Comparison of ENCODE assay signal across 20 mouse cellular contexts in the genomic region with DNA sequence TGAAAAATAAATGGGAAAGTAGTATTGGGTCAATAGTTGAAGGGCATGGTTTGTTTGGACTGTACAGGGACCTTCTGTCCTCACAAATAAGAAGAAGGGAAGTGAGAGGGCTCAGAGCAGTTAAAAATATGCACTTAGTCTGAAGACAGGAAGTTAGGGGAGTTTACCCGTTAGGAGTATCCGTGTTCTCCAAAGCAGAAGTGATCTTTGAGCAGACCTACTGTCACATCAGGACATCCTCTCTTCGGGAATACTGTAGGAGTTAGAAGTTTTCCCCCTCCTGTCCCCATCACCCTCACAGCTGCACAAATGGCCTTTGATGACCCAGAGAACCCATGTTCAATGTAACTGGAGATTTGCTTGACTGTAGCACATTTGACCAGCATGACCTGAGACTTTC. TPM values are rescaled to one million over a fixed set of nuclear protein-coding genes. Genes with fewer than 3 reads are reported as not detected.
DNase-seq lines count a peak whose midpoint lies in the region; ATAC-seq and TF ChIP-seq lines count a peak whose summit lies in the region.
"Had no signal": no experiment of that assay in that cellular context is flagged by ENCODE, and none has a peak within 500 bp of the region (broad histone marks: within the 10 kb centered on the region; RNA-seq: fewer than 3 reads in every experiment).

No protein-coding gene starts in this region.

- TF ChIP-seq POLR2A in spleen, adult 2 months (IDR thresholded peaks at IDR 0.05; ENCODE audit: low read depth, low read length), result no peak
- TF ChIP-seq POLR2A in small intestine, adult 2 months (IDR thresholded peaks at IDR 0.05; ENCODE audit: low read depth, low read length), result no peak

- no peaks in the 10 kb centered on the region for H3K9me3 ChIP-seq in midbrain, embryonic 11.5 days (ENCODE audit: control insufficient read depth, low read length)
- H3K9me3 ChIP-seq: embryonic facial prominence, embryonic 13.5 days; hindbrain, embryonic 13.5 days; limb, embryonic 10.5 days had no signal

- no peak for TF ChIP-seq CTCF in spleen, adult 2 months (IDR thresholded peaks at IDR 0.05; ENCODE audit: extremely low read depth, insufficient read depth, insufficient read length, insufficient replicate concordance)
- TF ChIP-seq CTCF in small intestine, adult 2 months (IDR thresholded peaks at IDR 0.05; ENCODE audit: extremely low read depth, insufficient read length, insufficient replicate concordance, low read depth, low read length), result no peak

- no peak overlapping the region for H3K4me3 ChIP-seq in spleen, adult 2 months (ENCODE audit: extremely low read depth, insufficient read depth, insufficient read length)
- no peak overlapping the region for H3K4me3 ChIP-seq in small intestine, adult 2 months (ENCODE audit: low read depth, low read length)
- no peak overlapping the region for H3K4me3 ChIP-seq in midbrain, embryonic 11.5 days (ENCODE audit: low read depth, low read length)
- H3K4me3 ChIP-seq: embryonic facial prominence, embryonic 13.5 days; hindbrain, embryonic 13.5 days; left cerebral cortex, adult 2 months; limb, embryonic 10.5 days; myocyte had no signal

- peak; percentile 43 to 46; a peak in 3 of 4 replicates for ATAC-seq in hematopoietic stem cell, adult 5-6 weeks (replicated peaks in 1 of 2; ENCODE audit: insufficient read depth in 1 of 2, low FRiP score in 2 of 2, low TSS enrichment in 1 of 2, low read depth in 1 of 2, poor library complexity in 2 of 2, severe bottlenecking in 2 of 2)
- no peak for ATAC-seq in midbrain, embryonic 11.5 days (ENCODE audit: low FRiP score)
- ATAC-seq: forebrain, embryonic 14.5 days; inflammation-experienced regulatory T-cells, adult 6 months had no signal

- DNase-seq in layer of hippocampus, adult 9-11 months, result peak; percentile 14
- no peak for DNase-seq in layer of hippocampus, adult 18-20 months (ENCODE audit: low spot score in 2 of 2)
- DNase-seq in spleen, adult 2 months (ENCODE audit: low read depth in 1 of 2, low spot score in 2 of 2), result no peak
- no peak for DNase-seq in spleen, postnatal 4 days (ENCODE audit: low spot score in 2 of 2)
- no peak for DNase-seq in midbrain, embryonic 11.5 days (ENCODE audit: low spot score, missing footprints)
- no peak for DNase-seq in kidney, postnatal 25 days
- DNase-seq: cerebellum, adult 11 months; midbrain, embryonic 14.5 days; right cerebral cortex, postnatal 14 days; thymus, postnatal 25 days had no signal

- peaks cover 13% of the 10 kb centered on the region for H3K36me3 ChIP-seq in spleen, adult 2 months (ENCODE audit: control insufficient read depth, insufficient read depth, low read length)
- no peaks in the 10 kb centered on the region for H3K36me3 ChIP-seq in small intestine, adult 2 months (ENCODE audit: control insufficient read depth, insufficient read depth, low read length)
- H3K36me3 ChIP-seq in midbrain, embryonic 11.5 days (ENCODE audit: control insufficient read depth, insufficient read depth, low read length), result no peaks in the 10 kb centered on the region
- H3K36me3 ChIP-seq: embryonic facial prominence, embryonic 13.5 days; hindbrain, embryonic 13.5 days; limb, embryonic 10.5 days had no signal

- H3K4me2 ChIP-seq in midbrain, embryonic 11.5 days, result no peak overlapping the region
- H3K4me2 ChIP-seq: embryonic facial prominence, embryonic 13.5 days; hindbrain, embryonic 13.5 days had no signal

- 1% methylated on average over 3 of the region's 3 CpGs for WGBS in spleen, adult 2 months
- WGBS in small intestine, adult 2 months, result 58% methylated on average over 3 of the region's 3 CpGs
- 86% methylated on average over 3 of the region's 3 CpGs for WGBS in midbrain, embryonic 11.5 days

- H3K4me1 ChIP-seq in spleen, adult 2 months (ENCODE audit: control insufficient read depth, insufficient read depth, insufficient read length), result peaks cover 14% of the 10 kb centered on the region
- H3K4me1 ChIP-seq in small intestine, adult 2 months (ENCODE audit: control insufficient read depth, insufficient read depth, insufficient read length, low read length), result peaks cover 3% of the 10 kb centered on the region; the same call in 1 of the 2 replicates
- no peaks in the 10 kb centered on the region for H3K4me1 ChIP-seq in midbrain, embryonic 11.5 days (ENCODE audit: control insufficient read depth, insufficient read depth, low read length)
- H3K4me1 ChIP-seq: embryonic facial prominence, embryonic 13.5 days; hindbrain, embryonic 13.5 days; limb, embryonic 10.5 days had no signal

- H3K9ac ChIP-seq in midbrain, embryonic 11.5 days (ENCODE audit: low read length), result no peak overlapping the region
- H3K9ac ChIP-seq: embryonic facial prominence, embryonic 13.5 days; hindbrain, embryonic 13.5 days; liver, embryonic 14.5 days had no signal

- H3K27ac ChIP-seq in spleen, adult 2 months (ENCODE audit: insufficient read depth, low read length), result peak overlapping the region; percentile 48
- peak overlapping the region; percentile 51; the same call in 1 of the 2 replicates for H3K27ac ChIP-seq in small intestine, adult 2 months (ENCODE audit: insufficient read depth, low read depth, low read length)
- no peak overlapping the region for H3K27ac ChIP-seq in midbrain, embryonic 11.5 days (ENCODE audit: low read depth, low read length)
- H3K27ac ChIP-seq: embryonic facial prominence, embryonic 13.5 days; hindbrain, embryonic 13.5 days; left cerebral cortex, adult 2 months; limb, embryonic 10.5 days; liver, embryonic 14.5 days had no signal

- H3K27me3 ChIP-seq in spleen, adult 2 months (ENCODE audit: control insufficient read depth, insufficient read depth, low read length), result no peaks in the 10 kb centered on the region
- no peaks in the 10 kb centered on the region for H3K27me3 ChIP-seq in small intestine, adult 2 months (ENCODE audit: control insufficient read depth, insufficient read depth, low read length)
- no peaks in the 10 kb centered on the region for H3K27me3 ChIP-seq in midbrain, embryonic 11.5 days (ENCODE audit: control insufficient read depth, insufficient read depth, low read length)
- H3K27me3 ChIP-seq: embryonic facial prominence, embryonic 13.5 days; hindbrain, embryonic 13.5 days had no signal

RNA-seq across cellular contexts. Expression of a gene that starts 48.4 kb away (rescaled TPM):
- 1 to 10 TPM; 9.2 to 9.7 TPM for total RNA-seq in layer of hippocampus, adult 18-20 months (2021)
- 0.94 and 1.3 TPM in 2 replicates for polyA plus RNA-seq in spleen, adult 2 months (2012; rRNA removed)
- 45.2 and 50.4 TPM in 2 replicates for total RNA-seq in hematopoietic stem cell, adult 5-6 weeks (2017)
- 0.34 and 0.46 TPM in 2 replicates for polyA plus RNA-seq in small intestine, adult 2 months (2012; rRNA removed)
- 14.2 and 16.4 TPM in 2 replicates for polyA plus RNA-seq in midbrain, embryonic 11.5 days (2014; fragmentation: Nextera tagmentation; extraction: Ambion mirVana)
